In the genomic region with DNA sequence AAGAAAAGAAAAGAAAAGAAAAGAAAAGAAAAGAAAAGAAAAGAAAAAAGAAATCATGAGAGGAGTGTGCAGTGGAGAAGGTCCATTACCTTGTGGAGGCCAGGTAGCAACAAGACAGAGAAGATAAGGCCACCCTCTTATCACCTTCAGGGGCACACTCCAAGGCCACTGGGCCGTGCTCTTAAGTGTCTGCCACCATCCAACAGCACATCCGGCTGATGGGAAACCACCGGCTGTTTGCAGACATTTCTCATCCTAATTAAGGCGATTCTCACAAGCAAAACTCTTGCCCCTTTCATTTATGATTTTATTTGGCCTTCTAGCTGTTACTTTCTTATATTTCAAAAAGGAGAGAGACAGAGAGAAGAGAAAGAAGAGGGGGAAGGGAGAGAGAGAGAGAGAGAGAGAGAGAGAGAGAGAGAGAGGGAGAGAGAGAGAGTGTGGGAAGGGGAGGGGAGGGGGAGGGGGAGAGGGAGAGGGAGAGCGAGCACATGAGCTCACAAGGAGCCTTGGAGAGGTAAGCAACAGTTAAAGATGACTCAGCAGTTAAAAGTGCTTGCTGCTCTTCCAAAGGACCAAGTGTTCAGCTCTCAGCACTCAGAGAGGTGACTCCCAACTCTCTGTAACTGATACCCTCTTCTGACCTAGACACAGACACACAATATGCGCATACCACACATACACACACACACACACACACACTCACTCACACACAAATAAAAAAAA, we compare ENCODE assay signal across 16 mouse cellular contexts. TPM values are rescaled to one million over a fixed set of nuclear protein-coding genes. Genes with fewer than 3 reads are reported as not detected.
A peak's percentile ranks its signal among the peaks of the same experiment; 100 is the strongest.
DNase-seq lines count a peak whose midpoint lies in the region; ATAC-seq and TF ChIP-seq lines count a peak whose summit lies in the region.
"Had no signal": no experiment of that assay in that cellular context is flagged by ENCODE, and none has a peak within 500 bp of the region (broad histone marks: within the 10 kb centered on the region; RNA-seq: fewer than 3 reads in every experiment).

No protein-coding gene starts in this region.

- H3K9ac ChIP-seq in heart, embryonic 16.5 days (ENCODE audit: low read length): no peak overlapping the region
- H3K9ac ChIP-seq in MEL (ENCODE audit: control insufficient read depth, low read depth, low read length, poor library complexity, severe bottlenecking): peak overlapping the region; percentile 22; the same call in 1 of the 2 replicates
- H3K9ac ChIP-seq in liver, embryonic 13.5 days: no peak overlapping the region
- H3K9ac ChIP-seq: liver, embryonic 15.5 days had no signal

- no peak for TF ChIP-seq EP300 in MEL (IDR thresholded peaks at IDR 0.05; ENCODE audit: low read depth in 1 of 2, low read length in 2 of 2)

- no peak overlapping the region for H3K4me3 ChIP-seq in heart, embryonic 16.5 days (ENCODE audit: low read length)
- peak overlapping the region; percentile 17 to 40; a peak in 3 of 4 replicates for H3K4me3 ChIP-seq in MEL (ENCODE audit: control insufficient read depth in 1 of 2, insufficient read depth in 1 of 2, low read depth in 2 of 2, low read length in 2 of 2)
- no peak overlapping the region for H3K4me3 ChIP-seq in liver, embryonic 13.5 days (replicated peaks)
- H3K4me3 ChIP-seq: erythroblast, embryonic 14.5 days; liver, embryonic 15.5 days had no signal

- no peak for DNase-seq in heart, postnatal 14 days
- DNase-seq in CD4-positive helper T cell, adult 2 months (ENCODE audit: low read depth, low spot score): peak; percentile 36
- DNase-seq in MEL (ENCODE audit: low read depth, low spot score): peak; percentile 62
- no peak for DNase-seq in liver, embryonic 13.5 days
- DNase-seq in spleen, postnatal 36 days (ENCODE audit: low spot score in 2 of 2): no peak
- DNase-seq in layer of hippocampus, adult 11-12 months (ENCODE audit: low spot score): no peak
- DNase-seq: cerebellum, adult 18-20 months; embryo, embryonic 11 days; kidney, postnatal 10 days had no signal

- no peaks in the 10 kb centered on the region for H3K9me3 ChIP-seq in heart, embryonic 16.5 days (replicated peaks; ENCODE audit: control insufficient read depth, low read length)
- no peaks in the 10 kb centered on the region for H3K9me3 ChIP-seq in MEL (replicated peaks; ENCODE audit: insufficient read depth, low read length)
- H3K9me3 ChIP-seq in liver, embryonic 13.5 days (replicated peaks): no peaks in the 10 kb centered on the region
- H3K9me3 ChIP-seq: liver, embryonic 15.5 days had no signal

- H3K36me3 ChIP-seq in heart, embryonic 16.5 days (ENCODE audit: control insufficient read depth, insufficient read depth): no peaks in the 10 kb centered on the region
- peaks cover 0 to 30% of the 10 kb centered on the region in 2 experiments; a peak in 2 of 4 replicates for H3K36me3 ChIP-seq in MEL (ENCODE audit: control insufficient read depth in 1 of 2, insufficient read depth in 2 of 2, low read length in 2 of 2)
- no peaks in the 10 kb centered on the region for H3K36me3 ChIP-seq in liver, embryonic 13.5 days
- H3K36me3 ChIP-seq: liver, embryonic 15.5 days had no signal

- no peak for TF ChIP-seq CTCF in MEL (IDR thresholded peaks at IDR 0.05 in 2 of 3, conservative IDR thresholded peaks at IDR 0.05 in 1 of 3; ENCODE audit: control insufficient read depth in 1 of 3, insufficient read depth in 1 of 3, low read depth in 2 of 3, low read length in 3 of 3, poor library complexity in 1 of 3, severe bottlenecking in 1 of 3)

- intact Hi-C loops in heart, postnatal 14 days (cut with DNase I): loop anchor here (10.0 kb wide), 1 partner anchor 155 kb away; a partner anchor contains a TSS

- H3K4me1 ChIP-seq in heart, embryonic 16.5 days (ENCODE audit: control insufficient read depth, insufficient read depth, low read length): no peaks in the 10 kb centered on the region; the same call in 1 of the 2 replicates
- H3K4me1 ChIP-seq in MEL (ENCODE audit: control insufficient read depth in 1 of 2, insufficient read depth in 2 of 2, low read length in 2 of 2): peaks cover 7 to 35% of the 10 kb centered on the region in 2 experiments
- H3K4me1 ChIP-seq in liver, embryonic 13.5 days (replicated peaks): peaks cover 18% of the 10 kb centered on the region

- WGBS in heart, embryonic 16.5 days: 34% methylated on average over 6 of the region's 6 CpGs
- 21% methylated on average over 6 of the region's 6 CpGs for WGBS in liver, embryonic 13.5 days (ENCODE audit: insufficient replicate concordance)

- no peaks in the 10 kb centered on the region for H3K27me3 ChIP-seq in heart, embryonic 16.5 days (ENCODE audit: control insufficient read depth, insufficient read depth, low read length)
- no peaks in the 10 kb centered on the region for H3K27me3 ChIP-seq in MEL (ENCODE audit: control insufficient read depth in 1 of 2, insufficient read depth in 2 of 2, low read length in 2 of 2)
- H3K27me3 ChIP-seq in liver, embryonic 13.5 days: peaks cover 12% of the 10 kb centered on the region; the same call in 1 of the 2 replicates

- TF ChIP-seq POLR2A in MEL (IDR thresholded peaks at IDR 0.05; ENCODE audit: control insufficient read depth in 1 of 2, insufficient read depth in 1 of 2, low read depth in 1 of 2, low read length in 2 of 2, poor library complexity in 1 of 2): no peak

- no peaks in the 10 kb centered on the region for H3K79me2 ChIP-seq in MEL (ENCODE audit: control insufficient read depth, insufficient read depth, low read length, poor library complexity)

- no peak overlapping the region for H3K27ac ChIP-seq in heart, embryonic 16.5 days (ENCODE audit: low read length)
- no peak overlapping the region; the same call in 1 of the 2 replicates for H3K27ac ChIP-seq in MEL (ENCODE audit: control insufficient read depth, low read depth, low read length)
- no peak overlapping the region for H3K27ac ChIP-seq in liver, embryonic 13.5 days
- H3K27ac ChIP-seq: hindbrain, postnatal 0 days; liver, embryonic 15.5 days had no signal

- 0 out of 2 replicates have a peak, but pooled peaks have one; percentile 28 for ATAC-seq in heart, embryonic 16.5 days (replicated peaks; ENCODE audit: extremely low read depth, insufficient read depth, low FRiP score)
- ATAC-seq in liver, embryonic 13.5 days (ENCODE audit: low read depth): peak; percentile 67
- ATAC-seq: hindbrain, postnatal 0 days had no signal

- H3K4me2 ChIP-seq in heart, embryonic 16.5 days (ENCODE audit: low read depth, low read length): no peak overlapping the region
- H3K4me2 ChIP-seq in liver, embryonic 13.5 days: 0 out of 2 replicates have a peak overlapping the region, but pooled peaks have one; percentile 2
- H3K4me2 ChIP-seq: liver, embryonic 15.5 days had no signal

- TF ChIP-seq RAD21 in MEL (IDR thresholded peaks at IDR 0.05; ENCODE audit: low read depth, low read length): no peak

TF ChIP-seq in MEL, 35 proteins besides CTCF, POLR2A, EP300 and RAD21:
- TF ChIP-seq MAFK (IDR thresholded peaks at IDR 0.05; ENCODE audit: borderline replicate concordance, low read depth, low read length): peak; percentile 76; the same call in 1 of the 2 replicates
- no peak for TF ChIP-seq MEF2A (IDR thresholded peaks at IDR 0.05; ENCODE audit: extremely low read depth, insufficient replicate concordance, low read depth, low read length, poor library complexity, severe bottlenecking)
- TF ChIP-seq MYC (IDR thresholded peaks at IDR 0.05; ENCODE audit: low read depth, low read length): no peak
- TF ChIP-seq GATA1 (IDR thresholded peaks at IDR 0.05; ENCODE audit: low read depth, low read length): peak; percentile 36; the same call in 1 of the 2 replicates
- TF ChIP-seq SIN3A (IDR thresholded peaks at IDR 0.05; ENCODE audit: low read length): no peak
- TF ChIP-seq NRF1 (IDR thresholded peaks at IDR 0.05; ENCODE audit: insufficient read depth, low read depth, low read length, poor library complexity, severe bottlenecking): no peak
- no peak for TF ChIP-seq TAL1 (IDR thresholded peaks at IDR 0.05; ENCODE audit: low read length)
- no peak for TF ChIP-seq MAX (IDR thresholded peaks at IDR 0.05; ENCODE audit: low read length)
- no peak for TF ChIP-seq ZNF384 (IDR thresholded peaks at IDR 0.05; ENCODE audit: low read depth, low read length)
- 0 out of 2 replicates have a peak, but pooled peaks have one; percentile 27 for TF ChIP-seq ETS1 (IDR thresholded peaks at IDR 0.05; ENCODE audit: low read depth, low read length)
- TF ChIP-seq MXI1 (IDR thresholded peaks at IDR 0.05; ENCODE audit: low read depth, low read length): no peak
- no peak for TF ChIP-seq ZC3H11A (IDR thresholded peaks at IDR 0.05; ENCODE audit: low read depth, low read length)
- TF ChIP-seq RCOR1 (IDR thresholded peaks at IDR 0.05; ENCODE audit: low read depth, low read length): no peak

RNA-seq across cellular contexts. Expression of a gene that starts 5.2 kb away (rescaled TPM):
- polyA plus RNA-seq in heart, embryonic 16.5 days (2015; fragmentation: Nextera tagmentation; extraction: Ambion mirVana): 0.07 TPM in 1 of 2 replicates, not detected in the other
- not detected for total RNA-seq in heart, postnatal 14 days (2021)
- total RNA-seq in MEL (2012; rRNA removed): not detected in 2 replicates
- polyA plus RNA-seq in MEL (2012; ENCODE audit: insufficient read depth in 1 of 2, insufficient read length in 2 of 2, low read depth in 1 of 2, low replicate concordance in 2 of 2, missing spikeins in 1 of 2): under 1 TPM in 1 of 2 experiments, not detected in 1; 0.07 TPM
- polyA plus RNA-seq in liver, embryonic 13.5 days (2015; fragmentation: Nextera tagmentation; extraction: Ambion mirVana): not detected in 2 replicates
- total RNA-seq: hindbrain, postnatal 0 days; midbrain, postnatal 0 days had no signal
- polyA plus RNA-seq: erythroblast, embryonic 14.5 days; gonadal fat pad, adult 2 months; heart, postnatal 0 days had no signal

RNA-seq across cellular contexts. Expression of a gene that starts 53.0 kb away (rescaled TPM):
- 75.4 and 78.5 TPM in 2 replicates for polyA plus RNA-seq in heart, embryonic 16.5 days (2015; fragmentation: Nextera tagmentation; extraction: Ambion mirVana)
- total RNA-seq in heart, postnatal 14 days (2021): 10 to 100 TPM; 38.6 to 39.4 TPM
- total RNA-seq in MEL (2012; rRNA removed): 29.4 and 44.6 TPM in 2 replicates
- 10 to 100 TPM in 1 of 2 experiments, not detected in 1; 55.0 TPM for polyA plus RNA-seq in MEL (2012; ENCODE audit: insufficient read depth in 1 of 2, insufficient read length in 2 of 2, low read depth in 1 of 2, low replicate concordance in 2 of 2, missing spikeins in 1 of 2)
- 154 and 158 TPM in 2 replicates for polyA plus RNA-seq in liver, embryonic 13.5 days (2015; fragmentation: Nextera tagmentation; extraction: Ambion mirVana)

Comparison
In these comparisons a context has a peak if more than half of its experiments do, and no peak if none do; other contexts are left out.
1. H3K4me3 ChIP-seq: peak in MEL (2 of 2); none in heart, embryonic 16.5 days (single experiment) and liver, embryonic 13.5 days (single experiment).
2. DNase-seq: peak in CD4-positive helper T cell, adult 2 months (single experiment) and MEL (single experiment); none in heart, postnatal 14 days (0 of 2), liver, embryonic 13.5 days (single experiment), spleen, postnatal 36 days (0 of 2) and layer of hippocampus, adult 11-12 months (single experiment).